Mouse (Mus musculus): Measurements from ENCODE around the gene Noxa1.
A peak's percentile ranks its signal among the peaks of the same experiment; 100 is the strongest.

The Noxa1 gene

DNA sequence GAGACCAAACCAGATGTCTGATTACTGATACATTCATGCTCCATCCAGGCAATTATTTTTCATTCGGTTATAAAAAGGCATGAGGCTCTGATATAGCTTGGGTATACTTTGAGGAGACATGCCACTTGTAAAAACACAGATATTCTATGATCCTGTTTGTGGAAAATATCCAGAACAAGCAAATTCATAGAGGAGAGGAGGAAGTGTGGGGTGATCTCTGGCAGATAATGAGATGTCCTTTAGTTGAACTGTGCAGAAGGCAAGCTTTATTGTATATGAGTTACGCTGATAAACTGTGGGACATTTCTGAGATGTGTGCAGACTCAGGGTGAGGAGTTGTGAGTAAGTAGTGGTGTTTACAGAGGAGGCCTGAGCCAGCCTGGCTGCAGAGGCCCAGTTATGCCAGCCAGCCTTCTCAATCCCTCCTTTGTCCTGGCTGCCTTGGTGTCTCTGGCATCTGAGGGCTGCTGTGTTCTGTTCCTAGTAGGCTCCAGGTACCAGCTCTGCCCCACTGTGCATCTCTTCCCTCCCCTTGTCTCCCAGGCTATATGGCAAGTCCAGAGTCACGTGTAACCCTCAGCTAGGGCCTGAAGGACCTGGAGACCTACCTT lies 3.2 kb upstream of the Noxa1 start:
- DNase-seq (ENCODE audit: low read depth) = no peak

DNA sequence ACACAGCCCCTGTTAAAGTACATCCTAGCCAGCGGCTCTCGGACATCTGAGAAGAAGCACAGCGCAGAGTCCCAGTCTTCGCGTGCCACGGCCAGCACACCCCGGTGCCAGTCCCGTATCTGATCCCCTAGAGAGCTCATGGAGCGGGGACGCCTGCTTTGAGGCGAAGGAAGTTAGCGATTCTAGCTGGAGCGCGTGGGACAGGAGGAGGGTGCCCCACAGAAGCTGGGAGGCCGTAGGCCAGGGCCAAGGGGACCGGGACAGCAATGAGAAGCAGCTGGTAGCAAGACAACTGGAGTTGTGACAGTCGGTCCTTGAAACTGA lies 202 bp downstream of the Noxa1 start:
- no peak for DNase-seq (ENCODE audit: low read depth)

DNA sequence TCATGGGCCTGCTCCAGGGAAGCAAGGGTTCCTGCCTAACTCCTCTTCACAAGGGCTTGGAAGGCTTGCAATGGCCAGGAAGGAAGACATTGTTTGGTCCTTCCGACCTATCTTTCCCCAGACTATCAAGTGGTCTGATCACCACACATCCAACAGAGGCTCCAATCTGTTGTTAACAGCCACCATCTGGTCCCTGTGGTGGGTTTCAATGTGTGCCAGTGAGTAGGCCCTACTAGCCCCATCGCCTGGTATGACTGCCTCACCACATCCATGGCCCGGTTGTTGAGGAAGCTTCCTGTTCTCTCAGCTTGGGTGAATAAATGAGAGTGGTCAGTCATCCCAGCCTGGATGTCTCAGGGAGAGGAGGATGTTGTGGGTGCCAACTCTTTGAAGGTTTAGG lies 6.3 kb downstream of the Noxa1 start:
- no peak for DNase-seq (ENCODE audit: low read depth)

DNA sequence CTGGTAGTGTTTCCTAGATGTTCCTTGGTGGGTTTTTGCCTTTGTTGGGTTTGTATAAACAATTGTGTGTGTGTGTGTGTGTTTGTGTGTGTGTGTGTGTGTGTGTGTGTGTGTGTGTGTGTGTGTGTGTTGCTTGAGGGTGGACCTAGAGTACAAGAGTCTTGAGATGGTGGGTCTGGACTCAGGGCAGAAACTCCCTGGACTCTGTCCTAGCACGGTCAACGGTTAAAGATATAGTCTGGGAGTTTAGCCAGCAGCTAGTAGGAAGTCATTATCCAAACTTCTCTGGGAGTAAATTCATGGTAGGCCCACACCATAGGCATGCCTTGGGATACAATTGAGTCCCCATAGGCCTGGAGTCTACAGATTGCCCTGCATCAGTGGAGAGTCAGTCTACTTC lies 7.1 kb downstream of the Noxa1 start:
- no peak for DNase-seq (ENCODE audit: low read depth)

DNA sequence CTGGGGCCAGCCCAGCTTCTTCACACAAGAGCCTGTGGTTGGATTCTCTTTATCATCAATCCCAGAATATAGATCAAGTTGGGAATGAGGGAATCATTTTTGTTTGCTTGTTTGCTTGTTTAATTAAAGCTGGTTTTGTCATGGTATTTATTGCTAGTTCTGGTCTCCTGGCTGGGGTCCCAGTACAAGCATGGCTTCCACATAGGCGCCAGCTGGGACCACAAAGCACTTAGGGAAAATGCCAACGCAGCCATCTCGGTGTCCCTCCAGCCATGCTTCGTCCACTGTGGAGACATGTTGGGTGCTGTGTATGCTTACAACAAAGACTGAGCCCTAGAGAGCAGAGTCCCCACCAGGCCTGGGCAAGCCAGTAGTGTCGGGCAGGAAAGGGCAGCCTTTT lies 9.4 kb downstream of the Noxa1 start:
- no peak for DNase-seq (ENCODE audit: low read depth)

DNA sequence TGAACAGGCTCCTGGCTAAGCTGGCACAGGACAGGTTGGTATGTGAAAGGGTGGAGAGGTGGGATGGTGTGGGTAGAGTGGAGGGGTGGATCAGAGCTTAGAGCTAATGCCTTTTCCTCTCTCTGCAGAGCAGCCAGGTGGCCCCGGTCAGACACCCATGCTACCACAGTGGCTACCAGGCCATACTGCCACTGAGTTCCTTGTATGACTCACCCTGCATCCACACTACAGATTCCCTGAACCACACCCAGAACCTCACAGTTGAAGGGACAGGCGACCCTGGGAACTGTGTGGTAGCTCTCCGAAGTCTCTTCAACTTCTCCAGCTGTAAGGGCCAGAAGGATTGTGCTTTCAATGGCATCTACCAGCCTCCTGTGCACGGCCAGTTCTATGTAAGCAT lies 11.3 kb downstream of the Noxa1 start:
- no peak for DNase-seq (ENCODE audit: low read depth)

DNA sequence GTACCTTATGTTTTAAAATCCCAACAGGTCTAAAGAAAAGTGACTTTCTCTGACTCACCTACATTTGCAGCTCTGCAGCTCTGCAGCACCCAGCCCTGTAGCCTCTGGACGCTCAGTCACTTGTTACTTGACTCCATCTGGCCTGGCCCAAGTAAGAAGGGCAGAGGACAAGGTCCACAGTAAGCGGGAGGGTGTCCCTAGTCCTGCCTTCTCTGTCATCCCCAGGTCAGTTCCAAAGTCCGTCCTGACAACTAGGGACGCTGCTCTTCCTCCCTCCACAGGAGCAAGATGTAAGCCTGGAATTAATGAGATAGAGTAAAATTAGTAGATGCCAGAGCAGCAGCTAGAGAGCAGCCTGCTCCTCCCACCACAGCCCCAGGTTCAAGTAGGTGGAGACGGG lies 14.9 kb downstream of the Noxa1 start, which contains the start of gene Entpd8:
Gene Entpd8 (plus strand): TSS at position 229 of the 400 bp plus-strand sequence.
- no peak for DNase-seq (ENCODE audit: low read depth)

DNA sequence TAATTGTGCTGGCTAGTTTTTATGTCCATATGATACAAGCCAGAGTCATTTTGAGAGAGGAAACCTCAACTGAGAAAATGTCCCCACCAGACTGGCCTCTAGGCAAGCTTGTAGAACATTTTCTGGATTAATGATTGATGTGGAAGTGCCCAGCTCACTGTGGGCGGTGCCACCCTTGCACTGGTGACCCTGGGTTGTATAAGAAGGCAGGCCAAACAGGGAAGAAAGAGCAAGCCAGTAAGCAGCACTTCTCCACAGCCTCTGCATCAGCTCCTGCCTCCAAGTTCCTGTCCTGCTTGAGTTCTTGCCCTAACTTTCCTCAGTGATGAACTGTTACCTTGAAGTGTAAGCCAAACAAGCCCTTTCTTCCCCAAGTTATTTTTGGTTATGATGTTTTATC lies 16.0 kb downstream of the Noxa1 start:
- no peak for DNase-seq (ENCODE audit: low read depth)

DNA sequence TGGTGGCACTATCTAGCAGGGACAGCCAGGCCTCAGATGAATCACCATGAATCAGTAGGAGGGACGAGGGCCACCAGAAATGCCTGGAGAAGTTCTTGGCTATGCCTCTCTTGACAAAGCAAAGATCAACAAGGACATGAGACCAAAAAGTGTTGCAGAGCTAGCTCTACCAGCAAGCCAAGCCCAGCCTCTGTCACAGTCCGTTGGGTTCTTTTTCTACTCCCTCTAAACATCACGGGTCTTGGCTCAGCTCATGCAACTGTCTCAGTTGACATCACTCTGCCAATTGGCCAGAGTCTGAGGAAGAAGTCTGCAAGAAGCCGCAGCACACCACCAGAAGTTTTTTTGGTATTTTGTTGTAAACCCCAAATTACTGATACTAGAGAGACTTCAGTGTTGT lies 19.4 kb downstream of the Noxa1 start:
- DNase-seq (ENCODE audit: low read depth) = no peak

DNA sequence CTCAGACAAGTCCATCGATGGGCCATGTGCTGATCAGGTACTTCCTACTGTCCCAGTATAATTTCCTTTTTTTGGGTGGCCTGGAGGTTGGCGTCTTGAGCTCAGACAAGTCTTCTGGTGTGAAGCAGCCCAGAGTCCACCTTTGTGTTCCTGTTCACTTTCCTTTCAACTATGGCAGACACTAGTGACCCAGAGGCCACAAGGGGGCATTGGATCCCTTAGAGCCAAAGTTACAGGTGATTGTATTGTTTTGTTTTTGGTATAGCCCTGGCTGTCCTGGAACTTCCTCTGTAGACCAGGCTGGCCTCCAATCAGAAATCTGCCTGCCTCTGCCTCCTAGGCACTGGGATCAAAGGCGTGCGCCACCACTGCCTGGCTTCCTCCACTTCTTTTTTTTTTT lies 22.6 kb downstream of the Noxa1 start:
- no peak for DNase-seq (ENCODE audit: low read depth)

DNA sequence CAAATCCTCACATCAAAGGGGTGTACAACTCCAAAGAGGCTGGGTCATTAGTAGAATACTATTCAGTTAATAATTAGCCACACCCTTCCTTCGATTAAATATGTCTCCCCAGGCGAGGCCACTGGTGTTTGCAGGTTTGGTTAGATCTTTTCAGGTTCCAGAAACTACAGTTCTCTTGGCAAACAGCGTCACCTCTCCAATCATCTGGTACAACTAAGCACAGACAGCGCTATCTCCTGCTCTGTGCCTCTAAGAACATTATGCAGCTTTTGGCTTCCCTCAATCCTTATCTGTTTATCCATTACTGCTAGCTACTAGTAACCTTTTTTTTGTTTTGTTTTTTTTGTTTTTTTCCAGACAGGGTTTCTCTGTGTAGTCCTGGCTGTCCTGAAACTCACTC lies 25.4 kb downstream of the Noxa1 start:
- no peak for DNase-seq (ENCODE audit: low read depth)

DNA sequence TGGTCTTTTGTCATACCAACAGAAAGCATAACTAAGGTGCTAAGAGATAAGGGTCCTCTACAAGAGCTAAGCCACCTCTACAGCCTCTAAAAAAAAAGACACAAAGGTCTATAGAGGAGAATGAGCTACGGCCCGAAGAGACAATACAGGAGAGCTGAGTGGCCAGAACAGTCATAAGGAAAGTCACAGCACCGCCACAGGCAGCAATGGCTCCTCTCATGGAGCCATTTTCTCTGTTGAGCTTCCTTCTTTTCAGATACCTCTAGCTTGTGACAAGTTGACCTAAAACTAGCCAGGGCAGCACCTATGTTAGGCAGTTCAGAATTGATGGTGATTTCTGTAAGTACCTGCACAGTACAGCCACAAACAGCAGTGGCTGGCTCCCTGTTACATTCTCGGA lies 28.4 kb downstream of the Noxa1 start:
- no peak for DNase-seq (ENCODE audit: low read depth)

DNA sequence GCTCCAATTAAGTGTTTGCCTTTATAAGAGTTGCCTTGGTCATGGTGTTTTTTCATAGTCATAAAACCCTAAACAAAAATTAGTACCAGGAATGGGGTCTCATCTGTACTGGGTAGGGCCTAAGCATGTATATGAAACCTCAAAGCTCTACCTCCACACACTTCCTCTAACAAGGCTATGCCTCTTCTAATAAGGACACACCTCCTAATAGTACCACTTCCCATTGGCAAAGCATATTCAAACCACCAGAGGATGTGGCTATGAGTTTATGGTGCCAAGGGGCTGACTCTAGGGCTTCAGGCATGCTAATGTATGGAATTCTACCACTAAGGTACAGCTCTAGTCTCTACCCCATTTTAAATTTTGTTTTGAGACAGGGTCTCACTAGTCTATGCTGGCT lies 29.4 kb downstream of the Noxa1 start:
- no peak for DNase-seq (ENCODE audit: low read depth)

DNA sequence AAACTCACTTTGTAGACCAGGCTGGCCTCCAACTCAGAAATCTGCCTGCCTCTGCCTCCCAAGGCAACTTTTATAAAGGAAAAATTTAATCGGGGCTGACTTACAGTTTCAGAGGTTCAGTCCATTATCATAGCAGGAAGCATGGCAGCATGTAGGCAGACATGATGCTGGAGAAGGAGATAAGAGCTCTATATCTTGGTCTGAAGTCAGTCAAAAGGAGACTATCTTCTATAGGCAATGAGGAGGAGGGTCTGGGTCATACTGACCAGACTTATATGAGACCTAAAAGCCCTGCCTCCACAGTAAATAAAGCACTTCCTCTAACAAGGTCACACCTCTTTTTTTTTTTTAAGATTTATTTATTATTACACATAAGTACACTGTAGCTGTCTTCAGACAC lies 30.7 kb downstream of the Noxa1 start:
- DNase-seq (ENCODE audit: low read depth) = no peak

DNA sequence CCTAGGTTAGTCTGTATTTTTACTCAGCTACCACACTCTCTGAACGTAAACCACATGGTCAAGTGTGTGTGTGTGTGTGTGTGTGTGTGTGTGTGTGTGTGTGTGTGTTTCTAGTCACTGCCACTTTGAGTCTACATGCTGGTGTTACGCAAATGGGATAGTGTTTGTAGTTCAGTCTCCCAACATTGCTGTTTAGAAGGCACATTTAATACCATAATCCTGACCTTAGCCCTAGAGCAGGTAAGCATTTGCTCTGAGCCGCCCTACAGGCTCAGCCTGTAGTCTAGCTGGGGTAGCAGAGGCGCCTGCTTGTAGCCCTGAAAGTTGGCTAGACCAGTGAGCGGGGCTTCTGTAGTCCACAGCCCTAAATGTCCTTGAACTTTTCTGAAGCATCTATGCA lies 31.4 kb downstream of the Noxa1 start:
- no peak for DNase-seq (ENCODE audit: low read depth)

DNA sequence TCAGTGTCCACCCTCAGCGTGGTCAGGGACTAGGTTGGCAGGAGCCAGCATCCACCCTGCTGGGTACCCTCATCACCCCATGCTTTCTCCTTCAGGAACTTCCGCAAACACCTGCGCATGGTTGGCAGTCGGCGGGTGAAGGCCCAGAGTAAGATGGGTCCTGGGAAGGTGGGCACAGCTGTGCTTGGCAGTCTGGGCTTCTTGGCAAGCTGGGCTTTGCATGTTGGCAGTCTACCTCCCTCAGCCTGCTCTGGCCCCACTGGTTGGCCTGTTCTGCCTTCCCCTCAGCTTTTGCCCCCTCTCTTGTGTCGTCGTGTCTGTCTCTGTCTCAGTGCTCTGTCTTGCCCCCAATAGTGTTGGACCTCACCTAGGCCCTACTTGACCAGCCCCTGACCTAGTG lies 36.0 kb downstream of the Noxa1 start:
- DNase-seq (ENCODE audit: low read depth) = no peak

DNA sequence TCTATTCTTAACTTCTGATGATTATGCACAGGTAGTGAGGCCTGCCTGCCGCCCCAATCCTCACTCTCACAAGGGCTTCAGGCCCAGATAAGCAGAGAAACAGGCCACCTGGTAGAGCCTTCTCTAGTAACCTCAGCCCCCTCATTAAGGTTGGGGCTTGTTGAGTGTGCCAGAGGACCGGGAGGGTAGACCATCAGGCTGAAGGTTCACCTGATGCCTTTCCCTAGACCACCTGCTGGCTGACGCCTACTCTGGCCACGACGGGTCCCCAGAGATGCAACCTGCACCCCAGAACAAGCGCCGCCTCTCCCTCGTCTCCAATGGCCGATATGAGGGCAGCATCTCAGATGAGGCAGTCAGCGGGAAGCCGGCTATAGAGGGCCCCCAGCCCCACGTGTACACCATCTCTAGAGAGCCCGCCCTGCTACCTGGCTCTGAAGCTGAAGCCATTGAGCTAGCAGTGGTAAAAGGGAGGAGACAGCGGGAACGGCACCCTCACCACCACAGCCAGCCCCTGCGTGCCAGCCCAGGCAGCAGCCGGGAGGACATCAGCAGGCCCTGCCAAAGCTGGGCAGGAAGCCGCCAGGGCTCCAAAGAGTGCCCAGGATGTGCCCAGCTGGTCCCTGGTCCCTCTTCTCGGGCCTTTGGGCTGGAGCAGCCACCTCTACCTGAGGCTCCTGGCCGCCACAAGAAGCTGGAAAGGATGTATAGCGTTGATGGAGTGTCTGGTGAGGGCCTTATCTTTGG lies 39.4 kb downstream of the Noxa1 start:
- no peak for DNase-seq (ENCODE audit: low read depth)

DNA sequence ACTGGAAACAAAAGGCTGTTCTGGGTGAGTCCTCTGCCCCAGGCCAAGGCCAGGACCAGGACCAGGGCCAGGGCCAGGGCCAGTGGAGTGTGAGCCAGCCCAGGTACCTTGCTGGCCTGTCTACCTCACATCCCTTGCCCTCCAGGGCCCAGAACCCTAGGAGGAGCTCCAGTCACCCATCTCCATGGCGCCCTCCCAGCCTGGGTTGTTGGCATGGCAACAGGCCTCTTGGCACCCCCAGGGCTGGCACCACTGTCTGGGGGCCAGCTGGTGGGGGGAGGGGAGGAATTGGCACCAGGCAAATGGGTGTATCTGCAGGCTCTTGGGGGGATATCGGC lies 39.9 kb downstream of the Noxa1 start:
- DNase-seq (ENCODE audit: low read depth) = no peak

DNA sequence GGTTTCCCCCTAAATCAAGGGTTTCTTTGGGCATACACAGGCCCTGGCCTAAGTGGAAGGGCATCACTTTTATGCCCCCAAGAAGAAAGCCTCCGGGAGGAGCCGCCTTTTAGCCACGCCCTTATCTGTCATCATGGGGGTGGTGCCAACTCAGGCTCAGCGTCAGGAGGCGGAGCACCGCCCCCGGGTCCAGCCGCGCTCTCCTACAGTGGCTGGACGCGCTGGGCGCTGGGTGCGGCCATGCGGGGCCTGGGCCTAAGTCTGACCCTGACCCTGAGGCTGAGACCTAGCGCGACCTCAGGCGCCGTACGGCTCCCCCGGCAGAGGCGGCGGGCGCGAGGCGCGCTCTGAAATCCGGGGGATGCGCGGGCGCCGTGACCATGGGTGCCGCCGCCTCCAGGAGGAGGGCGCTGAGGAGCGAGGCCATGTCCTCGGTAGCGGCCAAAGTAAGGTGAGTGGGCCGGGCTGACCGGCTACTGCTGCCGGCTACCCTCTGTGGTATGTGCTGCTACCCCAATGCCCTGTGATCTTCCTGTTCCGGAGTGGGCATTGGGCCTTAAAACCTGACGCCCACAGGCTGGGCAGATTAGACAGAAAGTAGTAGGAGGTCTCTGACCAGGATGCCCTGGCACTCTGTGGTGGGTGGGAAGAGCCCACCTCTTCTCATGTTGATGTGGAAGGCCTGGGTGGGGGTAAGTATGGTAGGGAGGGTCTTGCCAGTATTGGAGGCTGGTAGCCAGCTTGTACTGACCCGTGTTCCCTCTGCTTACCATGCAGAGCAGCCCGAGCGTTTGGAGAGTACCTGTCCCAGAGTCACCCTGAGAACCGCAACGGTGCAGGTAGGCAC lies 40.5 kb downstream of the Noxa1 start, which contains the start of gene Nsmf:
Gene Nsmf (plus strand): TSS at position 135 of the 847 bp plus-strand sequence.
- DNase-seq (ENCODE audit: low read depth) = peak; percentile 70

DNA sequence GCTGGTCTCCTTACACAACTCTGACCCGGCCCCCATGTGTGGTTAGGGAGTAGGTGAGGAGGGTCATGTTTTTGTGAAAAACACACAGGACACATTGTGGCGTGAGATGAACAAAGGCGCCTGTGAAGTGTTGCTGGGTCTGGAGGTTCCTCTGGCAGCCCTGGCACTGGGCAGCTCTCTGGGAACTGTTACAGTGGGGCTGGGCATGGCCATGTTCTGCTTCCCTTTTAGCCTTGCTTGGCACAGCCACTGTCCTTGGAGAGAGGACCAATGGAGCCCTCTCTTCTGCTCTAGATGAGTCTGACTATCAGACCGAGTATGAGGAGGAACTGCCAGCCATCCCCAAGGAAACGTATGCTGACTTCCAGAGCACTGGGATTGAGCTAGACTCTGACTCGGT lies 41.8 kb downstream of the Noxa1 start:
- DNase-seq (ENCODE audit: low read depth) = no peak

DNA sequence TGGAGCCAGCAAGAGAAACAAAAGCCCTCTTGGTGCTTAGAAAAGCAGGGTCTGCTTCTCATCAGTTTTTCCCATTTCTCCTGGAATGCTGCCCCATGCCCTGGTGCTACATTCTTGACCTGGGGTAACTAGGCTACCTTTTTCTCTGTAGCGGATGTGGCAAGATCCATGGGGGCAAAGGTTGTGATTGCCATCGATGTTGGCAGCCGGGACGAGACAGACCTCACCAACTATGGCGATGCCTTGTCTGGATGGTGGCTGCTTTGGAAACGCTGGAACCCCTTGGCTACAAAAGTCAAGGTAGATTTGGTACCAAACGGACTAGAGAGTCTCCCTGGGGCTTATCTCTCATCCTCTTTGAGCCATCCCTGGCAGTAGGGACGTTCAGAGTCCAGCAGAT lies 43.5 kb downstream of the Noxa1 start:
- DNase-seq (ENCODE audit: low read depth) = no peak

DNA sequence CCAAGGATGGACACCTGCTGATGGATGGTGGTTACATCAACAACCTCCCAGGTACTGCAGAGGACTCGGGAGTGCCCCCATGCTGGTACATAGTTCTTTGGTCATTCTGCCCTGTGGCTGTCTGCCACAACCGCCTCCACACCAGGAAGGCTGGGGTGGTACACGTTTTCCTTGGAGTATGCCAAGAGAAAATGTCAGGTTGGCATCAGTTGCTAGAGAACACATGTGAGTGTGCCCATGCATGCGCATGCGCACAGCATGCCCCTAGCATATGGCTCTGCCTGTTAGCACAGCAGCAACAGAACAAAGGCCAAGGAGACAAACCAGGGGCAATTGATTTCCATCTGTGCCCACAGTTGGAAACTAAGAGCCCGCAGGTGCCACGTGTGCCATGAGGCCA lies 44.0 kb downstream of the Noxa1 start:
- no peak for DNase-seq (ENCODE audit: low read depth)

DNA sequence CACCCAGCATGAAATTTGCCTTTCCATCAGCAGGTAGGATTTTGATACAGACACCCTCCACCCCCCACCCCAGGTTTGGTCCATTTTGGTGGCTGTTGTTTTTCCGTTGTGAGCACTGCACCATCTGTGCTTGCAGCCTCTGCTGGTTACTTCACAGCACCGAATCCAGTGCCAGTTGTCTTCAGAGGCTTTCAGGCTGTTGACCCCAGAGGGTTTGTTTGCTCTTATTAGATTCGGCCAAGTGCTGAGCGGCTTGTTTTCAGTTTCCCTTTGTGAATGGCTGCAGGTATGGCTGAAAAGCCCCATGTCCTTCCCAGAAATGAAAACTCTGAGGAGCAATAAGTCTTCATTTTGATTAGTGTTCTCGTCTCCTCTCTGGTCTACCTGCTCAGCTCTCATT lies 54.9 kb downstream of the Noxa1 start:
- no peak for DNase-seq (ENCODE audit: low read depth)
